Mouse (Mus musculus): Measurements from ENCODE around the gene Arrb1. TPM values are rescaled to one million over a fixed set of nuclear protein-coding genes. Genes with fewer than 3 reads are reported as not detected.
A peak's percentile ranks its signal among the peaks of the same experiment; 100 is the strongest.

The Arrb1 gene
- total RNA-seq, 2 experiments from 2014 or later, result 177 to 179 TPM

DNA sequence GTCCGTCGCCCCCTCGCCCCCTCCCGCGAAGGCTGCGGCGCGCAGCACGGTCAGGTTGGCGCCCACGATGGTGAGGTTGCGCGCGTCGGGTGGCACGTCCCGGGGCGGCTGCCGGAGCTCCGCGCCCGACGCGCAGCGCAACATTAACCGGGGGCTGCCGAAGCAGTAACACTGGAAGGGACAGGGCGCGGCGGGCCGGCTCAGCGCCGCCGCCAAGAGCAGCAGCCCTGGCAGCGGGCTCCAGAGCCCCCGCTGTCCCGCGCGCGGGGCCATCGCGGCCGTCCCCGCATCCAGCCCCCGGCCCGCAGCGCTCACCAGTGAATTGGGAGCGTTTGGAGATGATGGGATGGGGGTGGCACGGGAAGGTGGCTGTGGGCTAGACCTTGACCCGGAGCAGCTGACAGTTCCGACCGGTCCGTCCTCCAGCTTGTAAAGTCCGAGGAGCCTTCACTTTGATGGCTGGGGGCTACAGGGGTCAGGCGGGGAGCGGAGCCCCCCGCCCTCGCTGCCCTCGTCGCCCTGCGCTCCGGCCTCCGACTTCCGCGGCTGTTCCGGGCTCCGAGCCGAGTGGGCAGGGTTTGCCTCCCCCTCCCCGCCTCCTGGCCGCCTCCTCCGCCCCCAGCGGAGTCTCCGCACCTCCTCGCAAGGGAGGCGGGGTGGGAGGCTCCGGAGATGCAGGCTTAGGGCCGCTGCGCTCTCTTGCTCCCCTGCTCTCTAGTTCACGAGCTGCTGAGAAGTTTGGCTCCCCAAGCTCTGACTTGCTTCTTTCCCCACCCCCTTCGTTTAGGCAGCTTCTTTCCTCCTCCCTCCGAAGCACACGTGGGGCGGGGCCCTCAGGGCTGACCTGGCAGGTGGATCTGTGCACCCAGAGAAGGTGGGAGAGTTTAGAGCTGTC is 91.4 kb downstream of the Arrb1 start, which contains the start of gene Tpbgl:
Gene Tpbgl, minus strand, starts transcription at position 728 of the 895 bp plus-strand sequence.
- DNase-seq (ENCODE audit: low spot score in 2 of 2), result peak in 1 of 2 experiments; percentile 35

DNA sequence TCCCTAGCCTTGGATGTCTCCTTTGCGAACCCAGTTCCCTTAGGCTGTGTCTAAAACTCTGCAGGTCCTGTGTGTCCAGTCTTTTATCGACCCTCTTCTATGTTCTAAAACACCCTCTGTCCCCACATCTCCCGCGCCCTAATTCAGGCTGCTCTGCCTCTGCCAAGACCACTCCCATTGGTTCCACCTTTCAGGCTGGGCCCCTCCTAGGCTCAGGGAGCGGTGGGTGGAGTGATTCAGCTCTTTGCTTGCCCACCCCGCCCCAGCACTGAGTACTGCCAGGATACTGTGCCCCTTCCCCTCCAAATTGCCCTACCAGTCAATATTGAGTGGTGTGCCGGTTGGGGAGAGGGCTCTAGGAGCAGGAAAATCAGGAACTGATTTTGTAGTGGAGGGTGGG is 92.1 kb downstream of the Arrb1 start:
- no peak for DNase-seq (ENCODE audit: low spot score in 2 of 2)

DNA sequence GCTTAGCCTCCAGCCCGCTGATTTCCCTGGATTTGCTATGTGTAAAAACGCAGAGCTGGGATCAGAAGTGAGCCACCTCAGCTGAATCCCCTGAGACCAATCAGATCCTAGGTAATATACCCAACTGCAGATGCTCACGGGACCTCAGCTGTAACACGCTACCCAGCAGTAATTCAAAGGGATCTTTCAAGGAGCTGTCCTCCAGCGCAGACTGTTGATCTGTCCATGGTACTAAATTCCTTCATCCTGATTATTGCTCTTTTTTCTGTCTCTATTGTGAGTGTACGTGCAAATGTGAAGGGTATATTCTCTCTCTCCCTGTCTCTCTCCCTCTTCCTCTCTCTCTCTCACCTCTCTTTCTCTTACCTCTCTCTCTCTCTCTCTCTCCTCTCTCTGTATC is 97.0 kb downstream of the Arrb1 start:
- no peak for DNase-seq (ENCODE audit: low spot score in 2 of 2)

DNA sequence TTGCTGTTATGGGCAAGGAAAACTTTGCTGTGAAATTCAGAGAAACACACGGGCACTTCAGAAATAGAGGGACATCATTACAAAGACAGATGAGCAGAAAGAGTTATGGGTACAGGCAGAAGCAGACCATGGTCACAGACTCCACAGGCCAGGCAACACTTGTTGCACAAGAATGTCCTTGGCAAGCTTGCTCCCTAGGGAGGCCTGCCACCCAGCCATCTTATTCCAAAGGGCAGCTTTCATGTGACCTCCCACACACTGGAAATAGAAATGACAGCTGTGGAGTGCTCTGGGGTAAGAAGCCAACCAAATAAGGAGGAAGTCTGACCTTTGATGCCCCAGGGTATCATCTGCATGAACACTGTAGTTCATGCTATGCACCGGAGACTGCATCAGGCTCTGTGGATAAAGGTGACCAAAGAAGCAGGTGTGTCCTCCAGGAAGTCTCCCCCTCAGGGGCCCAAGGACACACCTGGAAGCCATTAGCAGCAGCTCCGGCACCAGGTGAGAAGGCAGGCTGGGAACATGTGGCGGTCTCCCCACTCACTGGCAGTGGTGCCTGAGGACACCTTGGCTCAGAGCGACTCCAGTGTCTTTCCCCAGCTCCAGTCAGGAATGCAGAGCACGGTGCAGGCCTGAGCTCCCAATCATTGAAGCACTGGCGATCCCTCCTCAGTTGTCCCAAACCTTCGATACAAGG is 98.8 kb downstream of the Arrb1 start:
- no peak for DNase-seq (ENCODE audit: low spot score in 2 of 2)

DNA sequence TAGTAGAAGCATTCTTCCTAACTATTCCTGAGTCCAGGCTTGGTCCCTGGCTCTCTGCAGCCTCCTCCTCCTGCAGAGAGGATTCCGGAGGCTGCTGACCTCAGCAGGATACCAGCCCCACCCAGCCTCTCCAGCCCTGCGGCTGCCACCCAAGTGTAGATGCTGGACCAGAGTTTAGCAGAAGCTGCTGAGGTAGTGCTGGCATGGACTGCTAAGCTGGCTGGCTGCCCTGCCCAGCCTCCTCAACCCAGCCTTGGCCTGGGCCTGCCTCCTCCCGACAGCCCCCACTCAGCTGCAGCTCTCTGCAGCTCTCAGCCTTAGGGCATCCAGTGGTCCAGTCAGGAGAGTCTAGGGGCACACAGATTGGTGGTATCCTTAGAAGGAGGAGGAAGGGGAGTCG is 106.0 kb downstream of the Arrb1 start:
- DNase-seq (ENCODE audit: low spot score in 2 of 2), result no peak

DNA sequence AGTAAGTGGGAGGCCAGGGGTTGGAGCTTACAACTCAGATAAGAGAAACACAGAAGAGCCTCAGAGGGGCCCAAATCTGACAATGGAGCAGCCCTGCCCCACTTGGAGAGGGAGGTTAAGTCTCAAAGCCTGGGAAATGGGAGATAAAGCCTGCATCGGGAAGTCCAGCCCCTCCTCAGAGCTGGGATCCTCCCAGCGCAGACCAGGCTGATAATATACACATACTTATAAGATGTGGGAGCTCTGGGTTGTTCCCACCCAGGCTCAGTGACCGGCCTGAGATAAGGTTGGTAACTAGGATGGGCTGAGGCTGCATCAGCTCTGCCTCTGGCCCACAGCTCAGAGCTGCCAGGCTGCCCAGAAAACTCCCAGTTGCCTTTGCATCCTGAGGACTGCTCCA is 106.8 kb downstream of the Arrb1 start:
- no peak for DNase-seq (ENCODE audit: low spot score in 2 of 2)

DNA sequence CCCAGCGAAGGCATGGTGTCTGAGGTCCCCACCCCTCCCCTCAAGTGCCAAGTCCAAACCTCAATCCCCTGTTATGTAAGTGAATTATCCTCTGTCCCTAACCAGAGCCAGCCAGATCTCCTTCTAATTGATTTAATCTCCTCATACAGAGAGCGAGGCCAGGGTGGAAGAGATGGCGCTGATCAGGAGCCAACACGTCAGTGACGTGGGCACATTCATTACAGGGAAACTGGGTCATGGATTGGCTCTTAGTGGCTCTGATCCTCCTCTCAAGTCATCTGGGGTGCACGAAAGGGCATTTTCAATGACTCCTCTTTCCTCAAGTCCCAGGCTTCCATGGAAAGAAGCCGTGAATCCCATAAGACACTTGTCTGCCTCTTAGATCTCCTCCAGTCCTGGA is 109.4 kb downstream of the Arrb1 start:
- DNase-seq (ENCODE audit: low spot score in 2 of 2), result no peak

DNA sequence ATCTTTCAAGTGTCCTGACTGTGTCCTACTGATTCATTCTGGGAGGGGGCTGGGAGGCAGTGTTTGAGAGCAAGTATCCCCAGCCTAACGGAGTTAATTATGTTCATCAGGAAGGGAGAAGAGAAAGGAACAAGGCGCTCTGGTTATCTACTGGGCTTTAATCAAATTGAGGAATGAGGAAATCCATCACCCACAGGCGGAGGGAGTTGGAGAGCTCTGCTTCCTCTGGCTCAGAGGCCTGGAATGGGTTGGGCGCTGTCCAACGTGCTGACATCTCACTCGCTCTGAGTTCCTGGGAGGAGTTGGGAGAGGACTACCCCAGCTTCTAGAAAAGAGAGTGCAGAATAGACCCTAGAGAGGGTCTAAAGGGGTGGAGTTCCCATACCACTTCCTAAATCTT is 113.4 kb downstream of the Arrb1 start:
- DNase-seq (ENCODE audit: low spot score in 2 of 2), result no peak

DNA sequence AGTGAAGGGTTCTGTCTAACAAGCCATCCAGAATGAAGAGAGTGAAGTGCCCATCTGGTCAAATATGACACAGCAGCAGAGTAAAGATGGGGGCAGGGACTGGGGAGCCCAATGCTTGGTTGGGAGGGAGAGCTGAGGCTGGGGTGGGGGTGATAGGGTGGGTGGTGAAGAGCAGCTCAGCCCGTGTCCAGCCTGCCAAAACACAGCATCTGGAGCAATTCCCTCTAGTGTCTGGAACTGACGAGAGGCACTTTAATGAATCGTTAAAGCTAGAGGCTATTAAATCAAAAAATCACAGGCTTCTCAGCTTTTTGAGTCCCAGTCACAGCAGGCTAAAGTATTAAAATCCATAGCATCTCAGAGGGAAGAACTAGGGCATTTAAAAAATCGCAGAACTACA is 114.3 kb downstream of the Arrb1 start:
- DNase-seq (ENCODE audit: low spot score in 2 of 2), result no peak

DNA sequence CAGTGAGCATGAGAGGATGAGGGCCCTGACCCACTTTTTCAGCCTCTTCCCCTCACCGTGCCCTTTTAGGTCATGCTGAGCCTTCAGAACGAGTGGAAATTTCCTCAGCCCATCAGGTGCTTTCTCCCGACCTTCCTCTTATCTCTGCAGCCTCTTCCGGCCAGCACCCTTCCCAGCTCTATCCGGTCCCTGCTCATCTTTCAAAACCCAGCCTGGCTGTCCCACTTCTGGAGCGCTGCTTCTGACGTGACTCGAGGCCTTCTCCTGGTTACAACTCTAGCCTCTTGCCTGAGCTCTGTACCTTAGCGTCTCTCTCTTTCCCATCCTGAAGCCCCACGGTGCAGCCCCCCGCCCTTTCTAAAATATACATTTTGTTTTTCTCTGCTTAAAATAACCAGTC is 119.0 kb downstream of the Arrb1 start:
- DNase-seq (ENCODE audit: low spot score in 2 of 2), result no peak

Small RNAs within 50 kb of the gene (microRNA-seq; reads per million reads assigned to microRNA genes)
- 706 to 877 reads per million in 2 experiments for gene Mir326

Other genes with a start within 250 kb of the Arrb1 start
- 10 to 100 TPM; 20.2 to 23.6 TPM for gene Serpinh1, start 182.2 kb upstream of the Arrb1 start, total RNA-seq (2021)
- 10 to 100 TPM; 29.0 to 34.2 TPM for gene Gdpd5, start 154.1 kb upstream of the Arrb1 start, total RNA-seq (2021)
- gene Klhl35, start 69.5 kb upstream of the Arrb1 start, total RNA-seq (2021), result 1 to 10 TPM; 2.3 to 3.2 TPM
- 100 to 1,000 TPM; 268 to 293 TPM for gene Rps3, start 51.7 kb upstream of the Arrb1 start, total RNA-seq (2021)
- 1 to 10 TPM; 3.8 to 4.8 TPM for gene Tpbgl, start 91.6 kb downstream of the Arrb1 start, total RNA-seq (2021)
- gene Slco2b1, start 175.9 kb downstream of the Arrb1 start, total RNA-seq (2021), result 10 to 100 TPM; 10.1 to 11.9 TPM
- gene Olfr520, start 194.8 kb downstream of the Arrb1 start, total RNA-seq (2021), result not detected
- gene Olfr521, start 228.0 kb downstream of the Arrb1 start, total RNA-seq (2021), result not detected

Data from left cerebral cortex, adult 18-20 months (tissue).